Mouse (Mus musculus) thymus, postnatal 10 days (tissue): Measurements from ENCODE around the gene Dhrs7c.

ENCODE experiments used
- DNase-seq, 2 experiments: peaks; one replicate each; pipeline ENCODE4 v3.0.0; 2021; ENCODE audit warnings: low spot score in 2 of 2

The Dhrs7c gene

GRCm38 (mm10) chr11:67839810-67840209 lies 41.8 kb downstream of the Dhrs7c start:
- DNase-seq = no peak

GRCm38 (mm10) chr11:67845193-67845592 lies 47.2 kb downstream of the Dhrs7c start:
- DNase-seq = no peak

- DNase-seq = no peak
Observed at GRCm38 (mm10) chr11:67851770-67852169, 53.8 kb downstream of the Dhrs7c start.

GRCm38 (mm10) chr11:67853996-67854395 lies 56.0 kb downstream of the Dhrs7c start:
- DNase-seq = no peak

- DNase-seq = peak in 1 of 2 experiments; percentile 10
Observed at GRCm38 (mm10) chr11:67855035-67855434, 57.0 kb downstream of the Dhrs7c start.

- no peak for DNase-seq
Observed at GRCm38 (mm10) chr11:67858518-67858917, 60.5 kb downstream of the Dhrs7c start.

GRCm38 (mm10) chr11:67860743-67861398 lies 62.9 kb downstream of the Dhrs7c start:
- no peak for DNase-seq

GRCm38 (mm10) chr11:67861399-67861838 lies 63.4 kb downstream of the Dhrs7c start:
- DNase-seq = no peak

- DNase-seq = no peak
Observed at GRCm38 (mm10) chr11:67865100-67865499, 67.1 kb downstream of the Dhrs7c start.
